Mouse (Mus musculus): ENCODE measurements around the gene Chst15.

Gene Chst15

DNA sequence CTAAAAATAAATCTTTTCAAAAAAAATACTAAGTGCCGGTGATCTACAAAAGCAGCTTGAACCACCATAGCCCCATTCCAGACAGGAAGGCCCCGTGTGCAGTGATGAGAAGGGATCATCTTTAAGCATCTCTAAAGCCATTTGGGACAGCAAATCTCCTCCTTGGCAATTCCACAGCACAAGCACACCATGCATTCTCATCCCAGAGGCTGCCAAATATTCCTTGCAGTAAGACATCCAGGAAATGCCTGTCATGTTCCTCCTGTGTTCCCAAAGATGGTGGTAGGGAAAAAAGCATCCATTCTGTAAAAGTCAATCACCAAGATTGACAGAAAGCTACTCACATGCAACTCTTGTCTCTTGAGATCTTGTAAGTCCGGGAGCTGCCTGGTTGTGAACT lies 47.4 kb downstream of the Chst15 start:
- intact Hi-C loops (cut with DNase I), result no loop called here

DNA sequence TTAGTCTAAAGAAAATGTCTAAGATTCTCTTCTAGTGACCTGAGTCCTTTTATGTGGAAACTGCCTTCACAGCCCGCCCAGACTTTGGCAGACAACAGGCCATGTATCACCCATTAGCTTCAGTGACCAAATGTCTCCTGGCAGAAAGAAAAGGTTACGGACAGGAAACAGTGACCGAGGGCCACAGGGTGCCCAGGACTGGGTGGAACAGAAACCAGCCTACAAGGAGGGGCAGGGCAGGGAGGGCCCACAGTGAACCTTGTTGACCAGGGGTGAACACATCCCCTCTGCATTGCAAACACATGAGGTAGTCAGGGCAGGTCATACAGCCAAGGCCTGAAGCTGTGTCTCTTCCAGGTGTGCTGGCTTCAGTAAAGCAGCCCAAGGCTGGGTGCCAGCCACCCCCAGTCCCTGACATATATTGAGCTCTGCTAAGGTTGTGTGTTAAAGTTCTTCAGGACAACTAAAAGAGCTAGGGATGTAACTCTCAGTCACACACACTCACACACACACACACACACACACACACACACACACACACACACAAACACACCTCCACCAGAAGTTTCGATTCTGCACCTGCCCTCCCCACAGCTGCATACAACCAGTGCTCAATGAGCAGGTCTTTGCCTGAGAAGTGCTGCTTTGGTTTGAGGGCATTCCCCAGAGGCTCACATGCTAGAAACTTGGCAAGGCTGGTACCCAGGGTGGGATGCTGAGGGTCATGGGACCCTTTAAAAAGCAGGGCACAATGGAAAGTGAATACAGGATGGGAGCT lies 49.1 kb downstream of the Chst15 start:
- intact Hi-C loops (cut with DNase I), result no loop called here

GRCm38 (mm10) chr7:132264763-132265162 lies 52.3 kb downstream of the Chst15 start:
- intact Hi-C loops (cut with DNase I), result no loop called here

DNA sequence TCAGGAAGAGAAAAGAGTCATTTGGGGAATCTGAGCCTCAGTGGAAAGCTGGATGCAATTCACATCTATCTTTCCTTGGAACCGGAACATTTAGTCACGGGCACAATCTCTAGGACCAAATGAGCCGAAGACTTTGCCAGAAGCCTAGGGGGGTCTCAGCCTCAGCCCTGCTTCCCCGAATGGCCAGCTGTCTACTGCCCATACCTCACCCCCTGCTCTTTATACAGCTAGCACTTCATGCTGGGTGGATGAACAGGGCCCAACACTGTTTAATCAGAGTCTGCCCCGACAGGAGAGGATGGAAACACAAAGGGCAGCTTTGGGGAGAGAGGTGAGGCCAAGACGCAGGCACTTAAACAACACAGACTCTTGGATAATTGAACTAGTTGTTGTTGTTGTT lies 53.8 kb downstream of the Chst15 start:
- intact Hi-C loops (cut with DNase I), result no loop called here

DNA sequence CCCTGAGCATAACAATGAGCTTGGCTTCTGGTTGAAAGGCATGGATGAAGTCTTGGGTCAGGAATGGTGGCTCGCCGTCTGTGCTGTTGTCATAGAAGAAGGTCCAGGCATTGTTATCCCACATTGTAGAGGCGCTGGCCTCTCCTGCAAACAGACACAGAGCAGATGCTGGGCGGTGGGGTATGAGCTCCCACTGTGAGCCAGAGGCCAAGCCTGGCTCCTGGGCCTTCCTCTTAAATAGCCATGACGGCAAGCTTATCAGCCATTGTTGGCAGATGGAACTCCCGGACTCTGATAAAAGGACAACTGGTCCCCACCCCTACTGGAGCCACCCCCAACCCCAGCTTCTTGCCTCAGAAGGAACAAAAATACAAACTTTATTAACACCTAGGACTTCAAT lies 54.3 kb downstream of the Chst15 start:
- intact Hi-C loops (cut with DNase I), result no loop called here

GRCm38 (mm10) chr7:132261885-132262284 lies 55.1 kb downstream of the Chst15 start:
- intact Hi-C loops (cut with DNase I), result no loop called here

DNA sequence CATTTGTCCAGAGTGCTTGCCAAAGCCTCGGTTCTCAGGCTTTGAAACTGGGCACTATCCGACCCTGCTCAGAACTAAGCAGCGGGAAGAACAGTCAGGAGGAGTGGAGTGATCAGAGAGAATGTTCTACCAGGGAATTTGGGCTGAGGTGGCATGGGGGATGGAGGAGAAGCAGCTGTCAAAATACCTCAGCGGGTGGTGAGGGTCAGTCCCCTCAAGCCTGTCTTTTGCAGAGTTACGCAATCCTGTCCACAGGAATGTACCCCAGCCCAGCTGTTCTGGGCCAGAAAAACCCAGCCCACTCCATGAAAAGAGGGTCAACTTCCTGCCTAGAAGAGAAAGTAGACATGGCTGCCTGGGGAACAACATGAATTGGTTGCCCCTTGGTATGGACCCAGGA lies 56.4 kb downstream of the Chst15 start:
- intact Hi-C loops (cut with DNase I), result no loop called here

GRCm38 (mm10) chr7:132258817-132259216 lies 58.2 kb downstream of the Chst15 start:
- intact Hi-C loops (cut with DNase I), result no loop called here

GRCm38 (mm10) chr7:132258216-132258615 lies 58.8 kb downstream of the Chst15 start:
- intact Hi-C loops (cut with DNase I), result no loop called here

GRCm38 (mm10) chr7:132253513-132253912 lies 63.5 kb downstream of the Chst15 start:
- intact Hi-C loops (cut with DNase I), result no loop called here

- intact Hi-C loops (cut with DNase I), result no loop called here
Measured at GRCm38 (mm10) chr7:132253078-132253477, 64.0 kb downstream of the Chst15 start.

DNA sequence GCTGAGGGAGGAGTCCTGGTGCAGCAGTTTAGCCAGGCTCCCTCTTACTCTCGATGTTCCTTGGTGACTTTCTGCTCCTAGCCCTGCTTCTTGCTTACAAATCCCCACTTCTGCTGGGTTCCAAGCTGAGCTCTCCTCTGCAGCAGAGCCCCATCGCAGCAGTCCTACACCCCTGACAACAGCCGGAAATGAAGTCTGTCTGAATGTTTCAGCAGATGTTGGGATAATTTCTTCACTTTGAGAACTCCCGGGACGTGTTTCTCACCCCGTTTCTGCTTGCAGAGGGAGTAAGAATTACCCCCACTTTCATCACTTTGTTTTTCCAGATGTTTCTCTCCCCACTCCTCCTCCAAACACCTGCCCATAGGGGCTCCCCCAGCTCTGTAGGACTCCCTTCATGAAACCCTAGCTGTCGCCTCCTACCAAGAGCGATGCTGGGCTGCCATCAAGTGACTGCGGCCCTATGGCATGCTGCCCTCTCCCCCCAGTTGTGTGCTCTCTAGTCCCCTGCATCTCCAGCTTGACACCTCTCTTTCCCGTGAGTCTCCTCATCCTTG lies 67.4 kb downstream of the Chst15 start:
- intact Hi-C loops (cut with DNase I), result no loop called here

- intact Hi-C loops (cut with DNase I), result no loop called here
Measured at GRCm38 (mm10) chr7:132247567-132247966, 69.5 kb downstream of the Chst15 start.

GRCm38 (mm10) chr7:132247091-132247490 lies 69.9 kb downstream of the Chst15 start:
- intact Hi-C loops (cut with DNase I), result no loop called here

DNA sequence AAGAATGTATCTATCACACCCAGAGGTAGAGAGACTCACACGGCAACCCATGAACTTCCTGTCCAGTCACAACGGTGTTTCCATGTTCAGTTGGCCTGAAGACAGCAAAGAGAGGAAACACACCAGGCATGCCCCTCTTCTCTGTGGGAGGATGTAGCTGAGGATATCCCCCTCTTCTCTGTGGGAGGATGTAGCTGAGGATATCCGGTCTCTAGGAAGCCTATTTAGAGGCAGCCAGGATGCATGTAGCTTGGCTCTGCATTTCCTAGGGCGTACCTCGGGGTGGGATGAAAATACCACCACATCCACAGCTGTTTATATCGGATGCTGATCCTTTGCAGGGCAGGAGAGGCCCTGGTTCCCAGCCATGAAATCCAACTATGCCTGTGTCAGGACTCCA lies 71.3 kb downstream of the Chst15 start:
- intact Hi-C loops (cut with DNase I), result no loop called here

GRCm38 (mm10) chr7:132244637-132245036 lies 72.4 kb downstream of the Chst15 start:
- intact Hi-C loops (cut with DNase I), result no loop called here

DNA sequence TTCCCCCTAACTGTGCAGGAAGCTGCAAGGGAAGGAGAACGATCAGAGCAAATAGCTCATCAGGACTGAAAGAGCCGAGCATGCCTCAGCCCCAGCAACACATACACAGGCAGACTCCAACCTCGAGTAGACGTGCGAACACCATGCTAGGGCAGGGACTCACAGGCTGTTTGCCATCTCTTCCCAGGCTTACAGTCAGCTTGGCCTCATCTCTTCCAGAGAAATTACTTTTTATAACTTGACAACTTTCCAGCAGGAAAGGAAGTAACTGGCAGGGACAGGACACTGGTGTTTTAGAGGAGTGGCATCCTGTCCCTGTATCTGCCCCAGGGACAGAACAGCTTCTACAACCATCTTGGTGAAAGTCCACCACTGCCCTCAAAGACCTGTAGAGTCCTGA lies 73.8 kb downstream of the Chst15 start:
- intact Hi-C loops (cut with DNase I), result no loop called here

- intact Hi-C loops (cut with DNase I), result no loop called here
Measured at GRCm38 (mm10) chr7:132242617-132243141, 74.3 kb downstream of the Chst15 start.

DNA sequence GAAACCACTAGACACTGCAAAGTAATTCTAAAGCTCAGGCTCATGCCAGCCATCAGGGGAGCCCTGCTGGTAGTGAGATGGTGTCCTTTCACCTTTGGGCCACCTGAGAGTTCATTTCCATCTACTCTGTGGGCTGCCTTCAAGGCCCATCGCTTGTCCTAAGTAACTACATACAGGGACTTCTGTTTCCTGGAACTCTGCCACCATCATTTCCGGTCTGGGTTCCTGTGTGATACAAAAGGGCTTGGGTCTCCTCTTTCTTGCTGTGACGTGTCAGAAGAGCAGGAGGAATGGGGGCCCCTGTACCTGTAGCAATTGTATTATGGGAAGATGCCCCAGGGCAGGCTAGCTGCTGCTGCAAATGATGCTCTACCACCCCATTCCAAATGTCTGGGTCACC lies 78.1 kb downstream of the Chst15 start:
- intact Hi-C loops (cut with DNase I), result no loop called here

DNA sequence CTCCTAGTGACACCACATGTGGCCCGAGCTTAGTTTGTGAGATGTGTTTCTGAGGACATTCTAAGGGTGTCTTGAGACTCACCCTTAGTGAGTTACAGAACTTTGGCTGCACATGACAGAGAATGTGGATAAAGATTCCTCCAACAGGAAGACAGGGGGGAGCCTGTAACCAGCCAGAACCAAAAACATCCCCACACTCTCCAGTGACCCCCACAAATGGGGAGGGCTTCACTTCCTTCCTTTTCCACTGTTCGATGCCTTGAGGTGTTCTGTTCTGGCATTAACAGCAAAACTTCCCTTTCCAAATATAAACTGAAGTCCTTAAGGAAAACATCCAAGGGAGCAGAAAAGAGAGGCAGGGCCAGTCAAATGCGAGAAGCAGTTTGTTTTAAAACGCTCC lies 79.8 kb downstream of the Chst15 start:
- intact Hi-C loops (cut with DNase I), result no loop called here

DNA sequence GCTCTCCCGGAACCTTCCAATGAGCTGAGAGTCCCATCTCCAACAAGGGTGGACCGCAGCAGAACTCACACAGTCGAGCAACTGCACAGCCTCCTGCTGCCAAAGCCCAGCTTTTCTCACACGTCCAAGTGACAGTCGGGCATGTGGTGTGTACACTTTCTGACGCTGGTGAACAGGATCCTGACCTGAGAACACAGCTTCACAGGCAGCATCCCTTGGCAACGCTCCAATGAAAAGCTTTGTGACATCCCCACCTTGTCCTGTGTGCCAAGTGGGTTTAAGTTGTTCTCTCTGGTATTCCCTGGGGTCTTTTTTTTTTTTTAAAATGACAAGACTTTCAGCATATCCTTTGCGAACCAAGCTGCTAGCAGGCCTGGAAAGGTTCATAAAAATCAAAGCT lies 80.2 kb downstream of the Chst15 start:
- intact Hi-C loops (cut with DNase I), result no loop called here

DNA sequence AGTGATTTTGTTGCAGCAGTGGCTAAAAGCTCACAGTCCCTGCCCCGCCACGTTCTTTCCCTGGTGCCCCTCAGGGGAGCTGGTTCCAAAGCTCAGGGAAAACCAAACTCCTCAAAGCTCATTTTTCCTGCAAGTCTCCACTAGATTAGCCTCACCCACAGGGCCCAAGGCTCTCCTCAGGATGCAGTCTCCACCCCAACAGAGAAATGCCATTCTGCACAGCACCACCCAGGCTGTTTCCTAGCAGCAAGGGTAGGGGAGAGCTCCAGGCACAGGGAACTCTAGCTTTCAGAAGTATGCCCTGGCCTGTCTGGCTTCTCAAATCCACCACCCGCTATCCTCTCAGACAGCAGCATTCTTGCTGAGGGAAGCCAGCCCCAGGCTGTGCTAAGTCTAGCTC lies 82.8 kb downstream of the Chst15 start:
- intact Hi-C loops (cut with DNase I), result no loop called here

DNA sequence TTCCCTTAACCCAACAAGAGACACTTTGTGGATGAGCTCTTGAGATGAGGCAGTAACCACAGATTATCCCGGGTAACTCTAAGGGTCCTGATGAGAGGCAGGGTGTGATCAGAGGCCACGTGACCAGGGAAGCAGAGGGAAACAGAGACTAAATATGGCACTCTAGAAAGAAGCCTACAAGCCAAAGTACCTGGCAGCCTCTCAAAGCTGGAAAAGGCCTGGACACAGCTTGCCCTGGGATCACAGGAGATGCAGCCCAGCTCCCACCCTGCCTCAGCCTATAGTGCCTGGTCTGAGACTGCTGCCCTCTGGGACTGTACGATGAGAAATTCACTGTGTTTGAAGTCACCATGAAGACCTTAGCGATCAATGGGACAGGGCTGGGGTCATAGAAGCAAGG lies 83.3 kb downstream of the Chst15 start:
- intact Hi-C loops (cut with DNase I), result no loop called here

Data from adrenal gland (tissue).